Mouse (Mus musculus): ENCODE measurements around the gene Fbxl13. TPM values are rescaled to one million over a fixed set of nuclear protein-coding genes. Genes with fewer than 3 reads are reported as not detected.

Gene Fbxl13
- total and polyA plus RNA-seq, 3 experiments = 0.11 TPM; not detected in 2

DNA sequence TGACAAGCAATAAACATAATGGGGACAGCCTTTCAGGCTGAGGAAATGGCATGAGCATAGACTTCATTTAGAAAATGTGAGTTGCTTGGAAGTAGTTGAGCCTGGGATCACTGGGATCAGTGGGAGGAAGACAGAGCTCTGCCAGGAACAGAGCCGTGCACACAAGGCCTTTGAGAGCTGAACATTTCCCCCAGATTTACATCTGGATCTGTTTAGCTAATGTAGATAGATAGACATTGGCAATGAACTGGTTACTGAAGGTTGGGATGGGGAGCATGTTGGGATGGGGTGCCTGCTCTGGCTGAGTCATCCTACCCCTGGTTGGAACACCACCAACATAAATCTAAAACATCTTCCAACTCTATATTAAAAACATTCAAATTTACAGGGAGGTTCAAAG is 138.5 kb downstream of the Fbxl13 start:
- Histone ChIP-seq H3K9me3 (replicated peaks) (no peaks in the 10 kb centered on the region), H3K27me3 (ENCODE audit: insufficient read depth, low read length) (peaks cover 6% of the 10 kb centered on the region; the same call in 1 of the 2 replicates), H3K4me1 (ENCODE audit: insufficient read depth, low read depth, low read length) (no peaks in the 10 kb centered on the region), H3K4me3 (ENCODE audit: low read depth, low read length) (no peak overlapping the region), H3K36me3 (replicated peaks) (no peaks in the 10 kb centered on the region)
- no peak for DNase-seq (ENCODE audit: low spot score)
- no peak for ATAC-seq (ENCODE audit: extremely low read depth, insufficient number of reproducible peaks, low FRiP score, poor library complexity, severe bottlenecking)
- no peak for TF ChIP-seq CTCF (IDR thresholded peaks at IDR 0.05; ENCODE audit: low read depth, low read length)
- TF ChIP-seq POLR2AphosphoS5 (IDR thresholded peaks at IDR 0.05; ENCODE audit: insufficient replicate concordance, low read depth, low read length) = no peak

DNA sequence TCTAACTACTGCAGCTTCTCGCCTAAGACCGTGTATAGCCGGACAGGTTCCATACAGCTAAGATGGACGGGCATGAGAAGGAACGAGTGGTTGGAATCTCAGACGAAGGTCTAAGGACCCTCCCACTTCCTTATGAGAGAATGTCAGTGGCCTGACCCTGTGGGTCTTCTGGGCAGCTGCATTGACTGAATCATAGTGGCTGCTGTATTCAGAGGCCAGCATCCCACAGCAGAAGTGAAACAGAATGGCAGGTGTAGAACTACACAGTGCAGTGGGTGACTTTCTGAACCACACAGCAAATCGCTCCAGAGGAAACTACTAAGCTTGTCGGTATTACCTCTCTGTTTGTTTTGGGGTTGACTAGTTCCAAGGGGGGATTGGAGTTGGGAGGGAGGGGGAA is 140.3 kb downstream of the Fbxl13 start:
- no peaks in the 10 kb centered on the region for H3K9me3 ChIP-seq (replicated peaks)
- no peaks in the 10 kb centered on the region for H3K36me3 ChIP-seq (replicated peaks)
- peaks cover 9% of the 10 kb centered on the region for H3K27me3 ChIP-seq (ENCODE audit: insufficient read depth, low read length)
- no peaks in the 10 kb centered on the region for H3K4me1 ChIP-seq (ENCODE audit: insufficient read depth, low read depth, low read length)
- no peak overlapping the region for H3K4me3 ChIP-seq (ENCODE audit: low read depth, low read length)
- DNase-seq (ENCODE audit: low spot score) (no peak), ATAC-seq (ENCODE audit: extremely low read depth, insufficient number of reproducible peaks, low FRiP score, poor library complexity, severe bottlenecking) (no peak)
- no peak for TF ChIP-seq POLR2AphosphoS5 (IDR thresholded peaks at IDR 0.05; ENCODE audit: insufficient replicate concordance, low read depth, low read length)
- TF ChIP-seq CTCF (IDR thresholded peaks at IDR 0.05; ENCODE audit: low read depth, low read length) = no peak
- TF ChIP-seq GATA2 (IDR thresholded peaks at IDR 0.05; ENCODE audit: borderline replicate concordance, low read depth, low read length) = no peak
- no peak for TF ChIP-seq GATA1 (IDR thresholded peaks at IDR 0.05; ENCODE audit: borderline replicate concordance, low read length)
- TF ChIP-seq TAL1 (conservative IDR thresholded peaks at IDR 0.05; ENCODE audit: low read depth, low read length) = no peak

DNA sequence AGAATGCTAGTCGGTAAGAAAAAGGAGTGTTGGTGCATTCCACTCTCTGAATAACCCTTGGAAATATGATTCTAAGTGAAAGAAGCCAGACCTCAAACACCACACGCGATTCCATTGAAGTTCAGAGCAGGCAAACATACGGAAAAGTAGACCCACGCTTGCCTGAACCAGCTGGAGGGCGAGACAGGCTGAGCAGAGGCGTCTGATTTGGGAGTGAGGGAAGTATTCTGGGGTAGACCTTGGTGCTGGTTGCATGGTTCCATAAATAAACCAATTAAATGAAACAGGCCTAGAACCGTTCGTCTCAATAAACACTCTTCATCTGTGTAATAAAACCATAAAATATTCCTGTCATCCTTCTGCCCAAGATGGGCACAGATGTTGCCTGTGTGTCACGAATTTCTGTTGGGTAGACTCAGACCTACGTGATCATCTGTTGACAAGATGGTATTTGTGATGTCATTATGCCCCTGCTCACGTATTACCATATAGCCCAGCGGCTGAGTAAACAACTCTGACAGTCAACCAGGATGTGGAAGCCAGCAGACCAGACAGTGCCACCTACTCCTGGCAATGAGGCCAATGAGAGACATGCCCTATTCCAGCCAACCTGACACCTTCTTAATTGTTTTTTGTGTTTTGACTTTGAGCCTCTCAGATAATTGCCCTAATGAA is 142.4 kb downstream of the Fbxl13 start:
- Histone ChIP-seq H3K4me3 (ENCODE audit: low read depth, low read length) (no peak overlapping the region), H3K27me3 (ENCODE audit: insufficient read depth, low read length) (peaks cover 13% of the 10 kb centered on the region), H3K4me1 (ENCODE audit: insufficient read depth, low read depth, low read length) (no peaks in the 10 kb centered on the region), H3K36me3 (replicated peaks) (no peaks in the 10 kb centered on the region), H3K9me3 (replicated peaks) (no peaks in the 10 kb centered on the region)
- DNase-seq (ENCODE audit: low spot score) = no peak
- ATAC-seq (ENCODE audit: extremely low read depth, insufficient number of reproducible peaks, low FRiP score, poor library complexity, severe bottlenecking) = no peak
- TF ChIP-seq CTCF (IDR thresholded peaks at IDR 0.05; ENCODE audit: low read depth, low read length) (no peak), GATA2 (IDR thresholded peaks at IDR 0.05; ENCODE audit: borderline replicate concordance, low read depth, low read length) (no peak), POLR2AphosphoS5 (IDR thresholded peaks at IDR 0.05; ENCODE audit: insufficient replicate concordance, low read depth, low read length) (no peak), TAL1 (conservative IDR thresholded peaks at IDR 0.05; ENCODE audit: low read depth, low read length) (no peak), GATA1 (IDR thresholded peaks at IDR 0.05; ENCODE audit: borderline replicate concordance, low read length) (no peak)

DNA sequence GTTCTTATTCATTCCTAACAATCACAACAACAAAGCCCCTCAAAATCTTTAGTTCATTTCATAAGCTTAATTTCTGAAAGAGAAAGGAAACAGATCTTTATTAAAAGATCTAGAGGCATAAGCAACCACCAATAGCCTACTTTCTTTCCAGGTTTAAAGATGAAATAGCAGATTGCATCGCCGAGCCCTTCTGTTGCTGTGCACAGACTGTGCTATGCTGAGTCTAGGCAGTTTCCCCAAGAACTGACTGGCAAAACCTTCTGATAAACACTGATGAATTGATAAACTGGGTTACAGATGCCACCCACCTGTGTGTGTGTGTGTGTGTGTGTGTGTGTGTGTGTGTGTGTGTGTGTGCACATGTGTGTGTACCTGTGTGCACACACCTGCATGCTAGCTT is 144.5 kb downstream of the Fbxl13 start:
- ATAC-seq (ENCODE audit: extremely low read depth, insufficient number of reproducible peaks, low FRiP score, poor library complexity, severe bottlenecking) (no peak), DNase-seq (ENCODE audit: low spot score) (no peak)
- Histone ChIP-seq H3K9me3 (replicated peaks) (no peaks in the 10 kb centered on the region), H3K4me1 (ENCODE audit: insufficient read depth, low read depth, low read length) (no peaks in the 10 kb centered on the region), H3K27me3 (ENCODE audit: insufficient read depth, low read length) (peaks cover 13% of the 10 kb centered on the region), H3K36me3 (replicated peaks) (no peaks in the 10 kb centered on the region), H3K4me3 (ENCODE audit: low read depth, low read length) (no peak overlapping the region)
- TF ChIP-seq GATA1 (IDR thresholded peaks at IDR 0.05; ENCODE audit: borderline replicate concordance, low read length) (no peak), TAL1 (conservative IDR thresholded peaks at IDR 0.05; ENCODE audit: low read depth, low read length) (no peak), CTCF (IDR thresholded peaks at IDR 0.05; ENCODE audit: low read depth, low read length) (no peak), GATA2 (IDR thresholded peaks at IDR 0.05; ENCODE audit: borderline replicate concordance, low read depth, low read length) (no peak), POLR2AphosphoS5 (IDR thresholded peaks at IDR 0.05; ENCODE audit: insufficient replicate concordance, low read depth, low read length) (no peak)

DNA sequence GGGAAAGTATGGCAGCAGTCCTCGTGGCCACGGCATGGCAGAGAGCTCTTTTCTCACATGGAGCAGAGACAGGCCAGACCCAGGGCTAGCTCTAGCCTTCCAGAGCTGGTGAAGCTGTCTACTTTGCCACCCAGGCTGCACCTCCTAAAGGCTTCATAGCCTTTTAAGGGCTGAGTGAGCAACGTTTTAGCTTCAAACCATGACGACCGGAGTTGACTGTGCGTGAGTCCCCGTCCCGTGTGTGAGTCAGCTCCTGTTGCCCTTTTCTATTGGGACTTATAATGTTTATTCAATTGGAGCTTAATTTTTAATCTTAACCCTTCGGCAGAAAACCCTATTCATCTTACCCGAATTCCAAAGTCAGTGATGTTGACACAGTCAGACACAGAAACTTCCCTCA is 145.3 kb downstream of the Fbxl13 start:
- TF ChIP-seq POLR2AphosphoS5 (IDR thresholded peaks at IDR 0.05; ENCODE audit: insufficient replicate concordance, low read depth, low read length) = no peak
- no peak for TF ChIP-seq GATA2 (IDR thresholded peaks at IDR 0.05; ENCODE audit: borderline replicate concordance, low read depth, low read length)
- TF ChIP-seq TAL1 (conservative IDR thresholded peaks at IDR 0.05; ENCODE audit: low read depth, low read length) = no peak
- no peak for TF ChIP-seq GATA1 (IDR thresholded peaks at IDR 0.05; ENCODE audit: borderline replicate concordance, low read length)
- no peak for TF ChIP-seq CTCF (IDR thresholded peaks at IDR 0.05; ENCODE audit: low read depth, low read length)
- DNase-seq (ENCODE audit: low spot score) (no peak), ATAC-seq (ENCODE audit: extremely low read depth, insufficient number of reproducible peaks, low FRiP score, poor library complexity, severe bottlenecking) (no peak)
- Histone ChIP-seq H3K4me1 (ENCODE audit: insufficient read depth, low read depth, low read length) (no peaks in the 10 kb centered on the region), H3K36me3 (replicated peaks) (no peaks in the 10 kb centered on the region), H3K4me3 (ENCODE audit: low read depth, low read length) (no peak overlapping the region), H3K9me3 (replicated peaks) (no peaks in the 10 kb centered on the region), H3K27me3 (ENCODE audit: insufficient read depth, low read length) (peaks cover 13% of the 10 kb centered on the region)

DNA sequence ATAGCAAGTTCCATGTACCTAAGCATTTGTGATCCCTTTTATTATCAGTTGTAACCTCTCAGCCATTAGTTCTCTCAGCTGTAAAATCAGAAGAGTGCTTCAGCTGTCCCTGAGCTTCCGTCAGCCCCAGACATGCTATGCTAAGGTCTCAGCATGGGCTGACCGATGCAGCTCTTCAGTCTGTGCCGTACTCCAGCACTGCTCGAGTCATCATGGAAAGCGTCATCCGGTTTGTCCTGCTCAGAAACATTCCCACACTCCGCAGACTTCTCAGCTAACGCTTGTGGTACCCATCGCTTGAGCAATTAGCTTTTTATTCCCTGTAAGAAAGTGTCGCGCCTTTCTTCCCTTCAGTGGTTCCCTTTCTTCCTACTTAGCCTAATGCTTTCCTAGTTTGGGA is 146.5 kb downstream of the Fbxl13 start:
- no peak for TF ChIP-seq GATA1 (IDR thresholded peaks at IDR 0.05; ENCODE audit: borderline replicate concordance, low read length)
- TF ChIP-seq GATA2 (IDR thresholded peaks at IDR 0.05; ENCODE audit: borderline replicate concordance, low read depth, low read length) = no peak
- TF ChIP-seq POLR2AphosphoS5 (IDR thresholded peaks at IDR 0.05; ENCODE audit: insufficient replicate concordance, low read depth, low read length) = no peak
- no peak for TF ChIP-seq CTCF (IDR thresholded peaks at IDR 0.05; ENCODE audit: low read depth, low read length)
- TF ChIP-seq TAL1 (conservative IDR thresholded peaks at IDR 0.05; ENCODE audit: low read depth, low read length) = no peak
- H3K4me1 ChIP-seq (ENCODE audit: insufficient read depth, low read depth, low read length) = no peaks in the 10 kb centered on the region; the same call in 1 of the 2 replicates
- H3K4me3 ChIP-seq (ENCODE audit: low read depth, low read length) = no peak overlapping the region

More for the DNA sequence above, 146.5 kb downstream of the Fbxl13 start:
- Histone ChIP-seq H3K9me3 (replicated peaks) (no peaks in the 10 kb centered on the region), H3K27me3 (ENCODE audit: insufficient read depth, low read length) (peaks cover 15% of the 10 kb centered on the region), H3K36me3 (replicated peaks) (no peaks in the 10 kb centered on the region)
- DNase-seq (ENCODE audit: low spot score) (no peak), ATAC-seq (ENCODE audit: extremely low read depth, insufficient number of reproducible peaks, low FRiP score, poor library complexity, severe bottlenecking) (no peak)

All from G1E (cell line).